Mouse (Mus musculus) erythroblast, embryonic 14.5 days (primary cell): ENCODE results near the gene Hist1h2bh. TPM values are rescaled to one million over a fixed set of nuclear protein-coding genes. Genes with fewer than 3 reads are reported as not detected.
"Not testable (repeated sequence)": the region's sequence is repeated elsewhere in the genome, so short reads cannot be mapped to it uniquely, and the experiment has no call there.

ENCODE experiments used
- H3K27me3 ChIP-seq: 2 replicates; pipeline ENCODE4 v1.6.1; 2012; ENCODE audit warnings: inconsistent platforms; ENCODE audit not compliant: control insufficient read depth
- H3K36me3 ChIP-seq: 2 replicates; pipeline ENCODE4 v1.6.1; 2012; ENCODE audit warnings: mild to moderate bottlenecking, inconsistent platforms; ENCODE audit not compliant: control insufficient read depth
- H3K4me1 ChIP-seq: 2 replicates; pipeline ENCODE4 v1.6.1; 2012; ENCODE audit warnings: inconsistent platforms; ENCODE audit not compliant: control insufficient read depth
- H3K4me3 ChIP-seq: replicated peaks from 2 replicates; pipeline ENCODE3; 2012; ENCODE audit warnings: moderate library complexity, mild to moderate bottlenecking, inconsistent platforms
- H3K9me3 ChIP-seq: 2 replicates; pipeline ENCODE4 v1.6.1; 2012; ENCODE audit warnings: low read length, inconsistent platforms, mixed read lengths; ENCODE audit not compliant: control insufficient read depth
- GATA1 ChIP-seq: IDR thresholded peaks from 2 replicates; pipeline ENCODE4 v1.6.1; 2012; ENCODE audit warnings: low read length, inconsistent platforms, mixed read lengths
- TAL1 ChIP-seq: IDR thresholded peaks from 3 replicates; pipeline ENCODE4 v1.6.1; 2012; ENCODE audit warnings: low read length, inconsistent platforms, mixed read lengths
- polyA plus RNA-seq: library from polyadenylated mRNA; stranded (reverse); fragments of >175 nt; gene quantifications from 2 replicates; pipeline ENCODE4 v1.2.3, GENCODE M21; 2012

Hist1h2bh gene
- polyA plus RNA-seq, 1 experiment, result 3.0 TPM

- H3K36me3 ChIP-seq, result no peaks in the 10 kb centered on the region; the same call in 1 of the 2 replicates
- H3K4me3 ChIP-seq, result peak overlapping the region; percentile 80
- TF ChIP-seq TAL1 (no peak), GATA1 (no peak)
- H3K9me3 ChIP-seq, result no peaks in the 10 kb centered on the region
- no peaks in the 10 kb centered on the region for H3K27me3 ChIP-seq
- peaks cover 56% of the 10 kb centered on the region for H3K4me1 ChIP-seq
Measured at GRCm38 (mm10) chr13:23556906-23557305, 13.7 kb upstream of the Hist1h2bh start.

GRCm38 (mm10) chr13:23555839-23556416, 12.7 kb upstream of the Hist1h2bh start:
- H3K4me1 ChIP-seq, result peaks cover 65% of the 10 kb centered on the region
- H3K4me3 ChIP-seq, result peak overlapping the region; percentile 80
- no peaks in the 10 kb centered on the region; the same call in 1 of the 2 replicates for H3K36me3 ChIP-seq
- TF ChIP-seq TAL1 (no peak), GATA1 (no peak)
- H3K27me3 ChIP-seq, result no peaks in the 10 kb centered on the region
- H3K9me3 ChIP-seq, result no peaks in the 10 kb centered on the region

- Histone ChIP-seq H3K9me3 (no peaks in the 10 kb centered on the region), H3K4me1 (peaks cover 68% of the 10 kb centered on the region), H3K27me3 (no peaks in the 10 kb centered on the region), H3K36me3 (no peaks in the 10 kb centered on the region; the same call in 1 of the 2 replicates), H3K4me3 (peak overlapping the region; percentile 80)
- TF ChIP-seq TAL1 (no peak), GATA1 (no peak)
Measured at GRCm38 (mm10) chr13:23554925-23555838, 12.0 kb upstream of the Hist1h2bh start.

GRCm38 (mm10) chr13:23554393-23554792, 11.2 kb upstream of the Hist1h2bh start:
- Histone ChIP-seq H3K36me3 (no peaks in the 10 kb centered on the region; the same call in 1 of the 2 replicates), H3K4me3 (peak overlapping the region; percentile 80), H3K4me1 (peaks cover 76% of the 10 kb centered on the region), H3K27me3 (no peaks in the 10 kb centered on the region), H3K9me3 (no peaks in the 10 kb centered on the region)
- no peak for TF ChIP-seq GATA1
- no peak for TF ChIP-seq TAL1

GRCm38 (mm10) chr13:23552962-23553361, 9.8 kb upstream of the Hist1h2bh start, which contains the start of gene Hist1h1d:
Gene Hist1h1d, plus strand, starts transcription at chr13:23553262.
- H3K9me3 ChIP-seq, result no peaks in the 10 kb centered on the region
- H3K36me3 ChIP-seq, result no peaks in the 10 kb centered on the region; the same call in 1 of the 2 replicates
- no peaks in the 10 kb centered on the region for H3K27me3 ChIP-seq
- TF ChIP-seq GATA1, result no peak
- TF ChIP-seq TAL1, result no peak
- H3K4me3 ChIP-seq, result peak within 1 kb of the TSS; percentile 80
- H3K4me1 ChIP-seq, result peaks cover 77% of the 10 kb centered on the region

GRCm38 (mm10) chr13:23551931-23552914, 9.0 kb upstream of the Hist1h2bh start:
- TF ChIP-seq GATA1, result no peak
- no peak for TF ChIP-seq TAL1
- no peaks in the 10 kb centered on the region for H3K9me3 ChIP-seq
- peaks cover 80% of the 10 kb centered on the region for H3K4me1 ChIP-seq
- H3K36me3 ChIP-seq, result no peaks in the 10 kb centered on the region; the same call in 1 of the 2 replicates
- H3K27me3 ChIP-seq, result no peaks in the 10 kb centered on the region
- peak overlapping the region; percentile 68 for H3K4me3 ChIP-seq

GRCm38 (mm10) chr13:23551146-23551834, 8.1 kb upstream of the Hist1h2bh start, which contains the start of gene Hist1h4f:
Gene Hist1h4f, minus strand, starts transcription at chr13:23551648.
- Histone ChIP-seq H3K4me1 (peaks cover 79% of the 10 kb centered on the region), H3K4me3 (peak within 1 kb of the TSS; percentile 68)
- not testable (repeated sequence) for H3K36me3 ChIP-seq, H3K9me3 ChIP-seq, H3K27me3 ChIP-seq

GRCm38 (mm10) chr13:23550761-23551145, 7.6 kb upstream of the Hist1h2bh start:
- no peaks in the 10 kb centered on the region; the same call in 1 of the 2 replicates for H3K36me3 ChIP-seq
- peak overlapping the region; percentile 68 for H3K4me3 ChIP-seq
- H3K27me3 ChIP-seq, result no peaks in the 10 kb centered on the region
- TF ChIP-seq TAL1, result no peak
- TF ChIP-seq GATA1, result no peak
- H3K4me1 ChIP-seq, result peaks cover 82% of the 10 kb centered on the region
- no peaks in the 10 kb centered on the region for H3K9me3 ChIP-seq
